Mouse (Mus musculus): ENCODE measurements around the gene Rps27rt.

DNA sequence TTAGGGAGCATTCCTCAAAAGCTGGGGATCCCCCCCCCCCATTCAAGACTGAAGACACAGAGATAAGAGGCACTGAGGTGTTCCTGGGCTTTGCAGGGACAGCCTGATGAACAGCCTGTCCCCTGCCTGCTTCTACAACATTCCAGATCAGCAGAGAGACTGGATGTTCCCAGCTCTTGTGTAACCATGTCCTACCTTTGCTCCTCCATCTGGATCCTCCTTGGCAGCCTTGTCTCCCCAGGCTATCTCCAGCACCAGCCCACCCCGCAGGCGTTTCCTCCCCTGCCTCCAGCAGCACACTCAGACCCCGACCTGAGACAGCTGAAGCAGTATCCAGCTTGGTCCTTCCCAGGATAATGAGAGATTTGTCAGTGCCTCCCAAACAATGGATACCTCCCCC lies 18.4 kb downstream of the Rps27rt start:
- TF ChIP-seq POLR2A (IDR thresholded peaks at IDR 0.05; ENCODE audit: control insufficient read depth, extremely low read depth, insufficient read depth, low read length, poor library complexity) (no peak), CTCF (IDR thresholded peaks at IDR 0.05; ENCODE audit: borderline replicate concordance, control insufficient read depth, extremely low read depth, insufficient read depth, low read length, poor library complexity) (no peak)

Measured in thymus, adult 2 months (tissue).